Mouse (Mus musculus) left cerebral cortex, postnatal 14 days (tissue): ENCODE measurements around the gene Man1c1. TPM values are rescaled to one million over a fixed set of nuclear protein-coding genes. Genes with fewer than 3 reads are reported as not detected.
A peak's percentile ranks its signal among the peaks of the same experiment; 100 is the strongest.

Experiments
- DNase-seq, 2 experiments: peaks; one replicate each; pipeline ENCODE4 v3.0.0; 2021 to 2022; ENCODE audit warnings: low spot score in 2 of 2, mixed read lengths in 1 of 2
- intact Hi-C: fragments of 180-260 bp; cut with DNase I; formaldehyde crosslinking; loops from one replicate; pipeline ENCODE4 v1.15.1; 2025
- total RNA-seq, 2 experiments: library from RNA; stranded (reverse); gene quantifications; 2 replicates each; pipeline ENCODE4 v1.2.3; 2021

The Man1c1 gene
- total RNA-seq, 2 experiments from 2014 or later, result 33.7 to 38.0 TPM

GRCm38 (mm10) chr4:134682423-134682822 lies 21.7 kb downstream of the Man1c1 start:
- intact Hi-C loops, result no loop called here

DNA sequence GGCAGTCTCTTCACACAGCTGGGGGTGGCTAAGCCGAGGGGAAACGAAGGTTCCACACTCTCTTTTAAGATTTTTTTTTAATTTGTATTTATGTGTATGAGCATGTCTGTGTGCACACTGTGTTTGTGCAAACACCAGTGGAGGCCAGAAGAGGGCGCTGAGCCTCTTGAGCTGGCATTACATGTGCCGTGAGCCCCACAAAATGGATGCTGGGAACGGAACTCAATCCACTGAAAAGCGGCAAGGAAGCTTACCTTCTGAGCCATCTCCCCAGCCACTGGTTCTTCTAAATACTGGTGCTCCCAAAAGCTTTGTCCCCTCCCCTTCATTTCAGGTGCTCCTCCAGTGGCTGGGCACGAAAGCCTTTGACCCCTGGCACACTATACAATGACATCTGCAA lies 22.3 kb downstream of the Man1c1 start:
- intact Hi-C loops, result no loop called here
- no peak for DNase-seq

More at GRCm38 (mm10) chr4:134682423-134682822, 21.7 kb downstream of the Man1c1 start:
- no peak for DNase-seq

DNA sequence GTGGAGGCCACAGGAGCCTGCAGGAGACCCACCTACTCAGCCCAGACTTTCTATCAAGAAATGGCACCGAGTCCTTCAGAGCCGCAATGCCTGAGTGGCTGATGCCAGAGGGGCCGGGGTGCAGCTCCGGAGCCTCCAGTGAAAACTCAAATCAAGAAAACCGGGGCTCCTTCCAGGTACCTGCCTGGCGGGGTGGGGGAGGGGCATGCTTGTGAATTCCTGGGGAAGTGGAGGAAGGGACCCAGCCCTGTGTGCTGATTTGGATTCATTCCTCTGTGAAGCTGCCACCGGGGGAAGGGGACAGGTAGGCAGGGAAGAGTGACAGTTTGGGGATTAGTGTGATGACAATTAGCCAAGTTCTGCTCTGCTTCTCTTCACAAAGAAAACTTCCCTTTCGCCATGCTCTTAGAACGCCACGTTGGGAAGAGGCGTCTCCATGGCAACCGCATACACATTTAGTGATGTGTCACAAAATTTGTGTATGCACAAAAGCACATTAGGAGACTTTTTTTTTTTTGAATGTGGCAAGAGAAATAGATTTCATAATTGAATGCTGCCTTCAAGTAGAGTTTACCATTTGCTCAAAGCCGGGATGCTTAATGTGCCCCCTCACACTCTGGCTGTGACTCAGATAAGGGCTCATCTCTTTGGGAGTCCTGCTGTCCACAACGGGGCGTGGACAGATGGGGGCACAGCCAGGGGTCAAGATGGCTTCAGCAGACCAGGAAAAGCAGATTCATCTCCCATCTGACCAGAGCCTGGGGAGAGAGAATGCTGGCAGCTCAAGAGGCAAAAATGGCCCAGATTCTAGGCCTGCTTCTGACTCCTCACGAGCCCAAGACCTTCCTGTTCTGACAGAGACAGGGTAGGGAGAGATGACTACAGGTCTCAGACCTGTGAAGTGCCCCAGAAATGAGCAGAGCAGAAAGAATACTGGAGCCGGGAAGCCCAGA lies 26.3 kb downstream of the Man1c1 start:
- intact Hi-C loops, result no loop called here

GRCm38 (mm10) chr4:134675800-134676199 lies 28.3 kb downstream of the Man1c1 start:
- intact Hi-C loops, result no loop called here
- DNase-seq, result no peak

More for the DNA sequence above, 26.3 kb downstream of the Man1c1 start:
- DNase-seq, result peak; percentile 75 to 78

- no peak for DNase-seq
- intact Hi-C loops, result no loop called here
Measured at GRCm38 (mm10) chr4:134674970-134675369, 29.1 kb downstream of the Man1c1 start.

- intact Hi-C loops, result no loop called here
- peak; percentile 39 to 49 for DNase-seq
Measured at GRCm38 (mm10) chr4:134673882-134674463, 30.1 kb downstream of the Man1c1 start.

DNA sequence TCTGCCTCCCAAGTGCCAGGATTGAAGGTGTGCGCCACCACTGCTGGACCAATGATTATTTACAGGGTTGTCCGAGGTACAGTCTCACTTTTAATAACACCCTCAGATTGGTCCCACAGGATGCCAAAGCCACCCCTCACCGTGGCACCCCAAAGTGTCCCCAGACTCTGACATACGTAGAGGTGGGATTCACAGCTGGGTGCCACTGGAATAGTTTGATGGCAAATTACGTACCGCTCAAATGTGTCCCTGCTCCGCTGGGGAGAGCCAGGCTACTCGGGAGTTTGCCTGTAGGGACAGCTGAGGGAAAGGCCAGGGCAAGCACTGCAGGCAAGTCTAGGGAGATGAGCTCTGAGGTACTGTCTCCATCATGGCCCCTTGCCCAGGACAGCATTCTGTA lies 30.9 kb downstream of the Man1c1 start:
- intact Hi-C loops, result no loop called here
- no peak for DNase-seq

- DNase-seq, result no peak
- intact Hi-C loops, result no loop called here
Measured at GRCm38 (mm10) chr4:134672326-134672725, 31.8 kb downstream of the Man1c1 start.

DNA sequence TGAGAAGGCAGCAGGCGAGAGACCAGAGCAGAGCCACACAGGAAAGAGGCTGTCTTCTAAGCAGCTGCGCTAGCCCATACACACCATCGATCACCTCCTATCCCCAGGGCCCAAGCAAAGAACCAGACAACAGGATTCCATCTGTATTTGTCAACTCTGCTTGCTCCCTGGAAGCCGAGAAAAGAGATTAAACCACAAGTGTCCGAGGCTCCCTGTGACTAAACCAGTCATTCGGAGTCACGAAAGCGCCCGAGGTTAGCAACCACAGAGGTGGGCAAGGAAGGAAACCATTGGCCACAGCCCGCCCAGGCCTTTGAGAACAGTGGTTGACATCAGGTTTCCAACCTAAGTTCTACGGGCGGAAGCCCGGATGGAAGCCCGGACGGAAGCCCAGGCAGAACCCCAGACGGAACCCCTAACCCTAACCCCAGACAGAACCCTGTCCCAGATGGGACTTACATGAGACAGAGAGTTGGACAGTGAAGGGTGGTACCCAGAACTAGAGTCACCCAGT lies 32.4 kb downstream of the Man1c1 start:
- DNase-seq, result no peak
- intact Hi-C loops, result no loop called here

DNA sequence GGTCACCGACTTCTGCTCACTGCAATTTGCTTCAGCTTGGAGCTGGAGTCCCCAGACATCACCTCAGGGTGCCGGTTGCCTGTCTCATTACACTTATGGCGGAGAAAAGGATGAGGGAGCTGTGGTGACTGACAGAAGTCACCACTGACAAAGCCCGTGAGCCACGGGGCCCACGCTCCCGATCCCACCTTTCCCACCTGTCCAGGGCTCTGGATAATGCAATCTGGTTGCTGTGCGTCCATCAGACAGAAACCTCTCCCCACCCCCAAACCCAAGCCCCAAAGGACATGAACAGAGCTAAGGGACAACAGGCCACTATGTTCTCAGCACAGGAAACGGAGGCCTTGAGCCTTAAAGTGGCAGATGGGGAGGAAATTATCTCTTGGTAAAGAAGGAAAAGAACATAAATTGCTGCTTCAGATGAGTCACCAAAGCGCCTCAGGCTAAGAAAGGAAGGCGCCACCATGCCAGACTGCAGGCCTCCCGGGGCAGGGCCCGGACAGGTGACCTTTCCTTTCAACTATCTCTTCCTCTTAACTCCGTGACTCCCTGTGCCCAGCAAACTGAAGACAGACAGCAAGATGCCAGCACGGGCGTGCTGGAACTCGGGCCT lies 34.2 kb downstream of the Man1c1 start:
- intact Hi-C loops, result no loop called here
- no peak for DNase-seq

DNA sequence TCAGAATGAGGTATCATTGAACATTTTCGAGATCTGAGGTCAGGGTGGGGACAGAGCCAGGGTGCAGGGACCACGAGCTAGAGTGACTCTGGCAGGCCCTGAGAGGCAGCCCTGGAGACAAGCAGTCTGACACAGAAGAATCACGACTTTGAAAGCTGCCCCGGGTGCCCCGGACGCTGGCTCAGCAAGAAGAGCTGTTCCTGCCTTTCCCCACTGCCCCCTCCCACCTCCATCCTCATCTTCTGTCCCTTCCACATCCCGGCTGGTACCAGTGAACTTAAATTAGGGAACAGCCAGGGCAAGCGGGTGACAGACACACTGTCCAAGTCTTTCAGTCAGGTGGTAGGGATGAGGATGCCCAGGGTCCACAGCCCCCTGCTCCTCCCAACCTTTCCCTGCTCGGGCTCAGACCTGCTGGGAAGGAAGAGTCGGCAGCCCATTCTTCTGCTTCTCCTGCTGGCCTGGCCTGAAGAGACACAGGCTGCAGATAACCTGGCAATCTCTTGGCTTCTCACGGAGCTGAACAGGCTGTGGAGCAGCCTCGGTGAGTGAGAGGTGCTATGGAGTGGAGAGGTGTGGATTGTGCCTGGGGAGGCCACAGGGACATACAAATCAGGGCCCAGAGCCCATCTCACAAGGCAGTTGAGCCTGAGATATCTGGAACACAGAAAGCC lies 35.6 kb downstream of the Man1c1 start:
- no peak for DNase-seq
- intact Hi-C loops, result no loop called here

GRCm38 (mm10) chr4:134666391-134666790 lies 37.7 kb downstream of the Man1c1 start:
- DNase-seq, result no peak
- intact Hi-C loops, result no loop called here

GRCm38 (mm10) chr4:134663052-134663451 lies 41.0 kb downstream of the Man1c1 start:
- intact Hi-C loops, result no loop called here
- DNase-seq, result no peak

GRCm38 (mm10) chr4:134660630-134661183 lies 43.4 kb downstream of the Man1c1 start:
- intact Hi-C loops, result no loop called here
- DNase-seq, result no peak

GRCm38 (mm10) chr4:134659354-134660301 lies 44.5 kb downstream of the Man1c1 start:
- intact Hi-C loops, result no loop called here
- no peak for DNase-seq

GRCm38 (mm10) chr4:134657473-134657872 lies 46.6 kb downstream of the Man1c1 start:
- intact Hi-C loops, result no loop called here
- DNase-seq, result no peak

DNA sequence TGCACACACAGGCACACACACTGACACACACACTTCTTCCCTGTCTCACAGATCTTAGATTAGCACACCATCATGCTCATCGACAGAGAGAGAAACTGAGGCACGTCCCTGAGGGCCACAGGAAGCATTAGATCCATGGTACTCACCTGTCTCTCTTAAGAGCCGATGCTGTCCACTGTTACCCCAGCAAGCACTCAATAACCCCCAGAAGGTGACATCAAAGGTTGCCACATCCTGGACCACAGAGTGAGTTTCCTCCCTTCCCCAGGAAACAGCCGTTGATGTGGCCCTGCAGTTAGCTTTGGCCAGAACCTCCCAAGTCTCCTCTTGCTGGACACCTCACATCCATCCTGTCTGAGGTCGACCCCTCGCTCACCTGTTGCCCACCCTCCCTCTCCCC lies 49.7 kb downstream of the Man1c1 start:
- intact Hi-C loops, result loop anchor here (5.0 kb wide), 1 partner anchor 38 kb away; no protein-coding TSS in a partner anchor

GRCm38 (mm10) chr4:134652720-134653119 lies 51.4 kb downstream of the Man1c1 start:
- no peak for DNase-seq
- intact Hi-C loops, result loop anchor here (5.0 kb wide), 1 partner anchor 40 kb away; no protein-coding TSS in a partner anchor

More for the DNA sequence above, 49.7 kb downstream of the Man1c1 start:
- no peak for DNase-seq
